Mouse (Mus musculus) forebrain, embryonic 10.5 days (tissue): ENCODE measurements around the gene Tcn2. TPM values are rescaled to one million over a fixed set of nuclear protein-coding genes. Genes with fewer than 3 reads are reported as not detected.

Experiments
- DNase-seq: peaks from one replicate; pipeline ENCODE4 v3.0.0-alpha.2; 2017; ENCODE audit warnings: low spot score; ENCODE audit errors: extremely low spot score
- H3K27ac ChIP-seq: fragments of 300-500 bp; sonication (generic); 2 replicates; pipeline ENCODE4 v1.5.1; 2016; ENCODE audit warnings: mild to moderate bottlenecking
- H3K27me3 ChIP-seq: fragments of 300-500 bp; sonication (generic); 2 replicates; pipeline ENCODE4 v1.6.1; 2016; ENCODE audit warnings: mild to moderate bottlenecking; ENCODE audit not compliant: poor library complexity, severe bottlenecking
- H3K36me3 ChIP-seq: fragments of 300-500 bp; sonication (generic); replicated peaks from 2 replicates; pipeline ENCODE4 v1.6.1; 2016; ENCODE audit warnings: mild to moderate bottlenecking, moderate library complexity
- H3K4me1 ChIP-seq: fragments of 300-500 bp; sonication (generic); 2 replicates; pipeline ENCODE4 v1.6.1; 2016
- H3K4me3 ChIP-seq: fragments of 300-500 bp; sonication (generic); 2 replicates; pipeline ENCODE4 v1.5.1; 2016; ENCODE audit warnings: mild to moderate bottlenecking, moderate library complexity
- H3K9me3 ChIP-seq: fragments of 300-500 bp; sonication (generic); 2 replicates; pipeline ENCODE4 v1.6.1; 2016; ENCODE audit warnings: mild to moderate bottlenecking, moderate library complexity
- WGBS: fragments of 180-500 bp; shearing (Covaris S2); methylation state at CpG from one replicate; pipeline ENCODE4 v1.1.7; 2016; 5-methylcytosine and 5-hydroxymethylcytosine counted together
- polyA plus RNA-seq: library from polyadenylated mRNA; unstranded; fragments of >200 nt; fragmentation: Nextera tagmentation; extraction: Ambion mirVana; gene quantifications from 2 replicates; pipeline ENCODE4 v1.2.1, GENCODE M21; 2016

The Tcn2 gene
- polyA plus RNA-seq: 19.4 and 21.1 TPM in 2 replicates

DNA sequence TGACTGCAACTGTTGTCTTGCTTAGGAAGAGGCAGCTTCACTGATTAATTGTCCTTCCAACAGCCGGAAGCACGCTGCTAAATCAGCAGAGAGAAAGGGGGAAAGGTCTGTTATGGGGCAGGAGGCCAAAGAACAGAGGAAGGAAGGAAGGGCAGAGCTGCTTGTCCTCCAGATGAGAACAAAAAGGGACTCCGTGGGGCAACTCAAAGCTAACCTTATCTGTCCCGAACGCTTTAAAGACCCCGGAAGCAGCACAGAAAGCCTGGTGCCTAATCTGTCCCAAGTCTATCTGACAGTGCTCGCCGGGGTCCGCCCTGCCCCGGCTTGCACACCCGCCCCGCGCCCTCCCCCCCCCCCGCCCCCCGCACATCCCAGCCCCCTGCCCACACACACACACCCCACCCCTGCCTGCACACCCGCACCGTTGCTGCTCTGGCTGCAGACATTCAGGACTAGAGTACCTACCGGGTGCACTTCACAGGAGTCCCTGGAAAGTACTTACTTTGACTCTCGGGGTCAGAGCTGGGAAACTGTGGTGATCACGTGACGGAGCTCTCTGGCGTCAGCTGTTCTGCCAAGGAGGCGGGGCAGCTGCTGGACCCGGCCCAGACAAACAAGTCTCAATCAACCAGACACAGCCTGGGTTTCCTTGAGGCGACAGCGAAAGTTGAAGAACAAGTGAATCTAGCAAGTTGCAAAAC, at the start of gene Tcn2:
TSS of gene Tcn2 (minus strand) at position 649 of the 701 bp plus-strand sequence.
- H3K4me1 ChIP-seq: peaks cover 20% of the 10 kb centered on the region
- H3K27ac ChIP-seq: peak within 1 kb of the TSS; percentile 83

DNA sequence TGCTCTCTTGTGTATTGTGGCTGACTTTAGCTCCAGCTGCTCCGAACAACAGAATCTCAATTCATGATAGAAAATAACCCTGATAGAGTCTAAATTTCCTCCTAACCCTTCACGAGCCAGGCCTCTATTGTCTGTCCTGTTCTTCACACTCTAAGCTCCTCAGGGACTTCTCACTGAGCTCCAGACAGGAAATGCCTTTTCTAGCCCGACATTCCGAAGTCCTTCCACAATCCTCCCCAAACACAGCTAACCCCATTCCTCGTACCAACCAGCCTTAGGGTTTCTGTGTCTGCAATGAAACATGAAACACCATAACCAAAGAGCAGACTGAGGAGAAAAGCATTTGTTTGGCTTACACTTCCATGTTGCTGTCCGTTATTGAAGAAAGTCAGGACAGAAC, 49.6 kb upstream of the Tcn2 start:
- 75% methylated on average over 6 of the region's 6 CpGs for WGBS
- Histone ChIP-seq H3K4me3 (no peak overlapping the region), H3K27ac (no peak overlapping the region), H3K36me3 (peaks cover 59% of the 10 kb centered on the region), H3K4me1 (peaks cover 26% of the 10 kb centered on the region), H3K27me3 (peaks cover 31% of the 10 kb centered on the region), H3K9me3 (no peaks in the 10 kb centered on the region)
- DNase-seq: no peak

More for the DNA sequence above, at the start of gene Tcn2:
- DNase-seq: peak; percentile 83
- Histone ChIP-seq H3K36me3 (no peaks in the 10 kb centered on the region), H3K27me3 (no peaks in the 10 kb centered on the region; the same call in 1 of the 2 replicates), H3K4me3 (peak within 1 kb of the TSS; percentile 71), H3K9me3 (no peaks in the 10 kb centered on the region)
- WGBS: under 1% methylated on average over 23 of the region's 26 CpGs

DNA sequence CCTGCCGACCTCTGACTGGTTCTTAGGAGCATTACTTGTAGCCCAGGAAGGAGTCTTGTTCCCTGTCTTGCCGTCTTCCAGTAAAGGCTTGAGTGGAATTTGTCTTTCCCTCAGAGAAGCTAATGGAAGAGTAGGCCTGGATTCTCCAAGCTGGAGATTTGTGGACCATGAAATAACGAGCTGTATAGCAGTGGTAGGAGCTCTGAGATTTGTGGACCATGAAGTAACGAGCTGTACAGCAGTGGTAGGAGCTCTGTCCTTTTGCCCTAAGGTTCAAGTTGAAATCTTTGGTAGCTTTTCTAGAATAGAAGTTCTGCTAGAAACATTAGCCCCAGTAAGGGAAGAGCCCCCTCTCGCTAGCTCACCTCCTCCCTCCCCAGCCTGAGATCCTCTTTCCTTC, 46.5 kb upstream of the Tcn2 start:
- peaks cover 13% of the 10 kb centered on the region for H3K27me3 ChIP-seq
- H3K4me3 ChIP-seq: no peak overlapping the region
- no peak overlapping the region for H3K27ac ChIP-seq
- H3K36me3 ChIP-seq: peaks cover 90% of the 10 kb centered on the region
- peaks cover 16% of the 10 kb centered on the region for H3K4me1 ChIP-seq
- H3K9me3 ChIP-seq: no peaks in the 10 kb centered on the region
- WGBS: 89% methylated on average over 5 of the region's 5 CpGs
- no peak for DNase-seq

DNA sequence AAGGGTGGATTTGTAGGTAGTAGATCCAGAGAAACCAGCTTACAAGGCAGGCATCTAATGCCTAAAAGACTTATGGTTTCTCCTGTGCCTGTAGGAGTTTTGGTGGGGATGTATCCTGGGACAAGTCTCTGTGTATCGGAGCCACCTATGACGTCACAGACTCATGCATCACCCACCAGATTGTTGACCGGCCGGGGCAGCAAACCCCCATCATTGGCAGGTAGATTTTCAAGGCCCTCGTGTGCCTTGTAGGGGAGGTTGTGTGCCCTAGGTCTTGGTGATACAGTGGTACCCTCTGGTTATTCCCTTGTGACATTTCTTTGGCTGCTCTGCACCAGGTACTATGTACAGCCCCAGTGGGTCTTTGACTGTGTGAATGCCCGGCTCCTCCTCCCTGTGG, 44.7 kb upstream of the Tcn2 start, which contains the start of gene 4930556J24Rik:
TSS of gene 4930556J24Rik (minus strand) at position 101 of the 400 bp plus-strand sequence.
- no peaks in the 10 kb centered on the region for H3K9me3 ChIP-seq
- 95% methylated on average over 6 of the region's 6 CpGs for WGBS

DNA sequence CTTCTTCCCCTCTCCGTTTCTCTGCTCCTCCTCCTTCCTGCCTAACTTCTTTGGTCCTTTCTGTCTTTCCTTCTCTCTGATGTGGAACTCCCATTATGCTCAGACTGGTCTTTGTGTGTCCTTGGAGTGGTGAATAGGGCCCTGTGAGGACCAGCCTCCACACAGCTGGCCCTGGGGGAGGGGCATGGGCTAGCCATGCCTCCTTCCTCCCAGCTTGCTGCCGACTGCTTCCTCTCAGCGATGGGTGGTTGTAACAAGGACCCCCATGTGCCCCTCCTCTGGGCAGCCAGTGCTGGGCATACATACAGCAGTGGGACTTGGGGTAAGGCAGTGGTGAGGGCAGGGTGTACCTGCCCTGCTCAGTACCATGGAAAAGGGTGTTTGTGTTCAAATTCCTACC, 42.4 kb upstream of the Tcn2 start:
- Histone ChIP-seq H3K27me3 (no peaks in the 10 kb centered on the region), H3K9me3 (no peaks in the 10 kb centered on the region), H3K27ac (no peak overlapping the region), H3K4me1 (peaks cover 5% of the 10 kb centered on the region; the same call in 1 of the 2 replicates), H3K4me3 (no peak overlapping the region), H3K36me3 (peaks cover 100% of the 10 kb centered on the region)
- WGBS: 69% methylated on average over 3 of the region's 3 CpGs
- DNase-seq: no peak

More for the DNA sequence above, 44.7 kb upstream of the Tcn2 start, which contains the start of gene 4930556J24Rik:
- no peak for DNase-seq
- Histone ChIP-seq H3K36me3 (peaks cover 100% of the 10 kb centered on the region), H3K27me3 (no peaks in the 10 kb centered on the region), H3K27ac (no peak within 1 kb of the TSS), H3K4me3 (no peak within 1 kb of the TSS), H3K4me1 (peaks cover 5% of the 10 kb centered on the region; the same call in 1 of the 2 replicates)

DNA sequence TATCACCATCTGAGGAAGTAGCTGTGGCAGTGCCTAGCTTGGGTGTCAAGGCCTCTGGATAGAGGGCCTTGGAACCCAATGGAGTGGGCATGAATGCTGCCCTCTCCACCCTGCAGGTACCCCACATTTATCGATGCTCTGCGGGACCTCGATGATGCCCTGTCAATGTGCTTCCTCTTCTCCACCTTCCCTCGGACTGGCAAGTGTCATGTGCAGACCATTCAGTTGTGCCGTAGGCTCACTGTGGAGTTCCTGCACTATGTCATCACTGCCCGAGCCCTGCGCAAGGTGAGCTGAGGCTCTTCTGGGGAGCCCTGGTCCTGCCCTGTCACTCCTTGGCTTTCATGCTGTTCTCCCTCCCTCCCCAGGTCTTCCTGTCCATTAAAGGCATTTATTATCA, 41.1 kb upstream of the Tcn2 start:
- Histone ChIP-seq H3K27ac (no peak overlapping the region), H3K36me3 (peaks cover 100% of the 10 kb centered on the region), H3K9me3 (no peaks in the 10 kb centered on the region), H3K4me1 (peaks cover 5% of the 10 kb centered on the region; the same call in 1 of the 2 replicates), H3K4me3 (no peak overlapping the region), H3K27me3 (no peaks in the 10 kb centered on the region)
- DNase-seq: no peak
- 97% methylated on average over 7 of the region's 7 CpGs for WGBS

DNA sequence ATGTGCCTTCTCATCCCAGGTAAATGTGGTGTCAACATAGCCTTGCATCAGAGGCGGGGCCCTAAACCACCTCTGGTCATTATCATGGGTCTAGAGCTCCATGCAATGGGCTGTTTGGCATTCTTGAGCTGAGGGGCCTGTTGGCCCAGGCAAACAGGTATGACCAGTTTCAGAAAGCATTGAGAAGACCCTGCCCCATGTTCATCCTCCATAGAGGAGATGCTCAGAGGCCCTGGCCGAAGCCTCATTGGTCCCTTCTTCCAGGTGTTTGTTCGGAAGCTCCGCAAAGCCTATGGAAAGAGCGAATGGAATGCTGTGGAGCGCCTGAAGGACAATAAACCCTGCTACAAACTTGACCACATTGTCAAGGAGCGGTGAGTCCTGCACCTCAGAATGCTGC, 38.4 kb upstream of the Tcn2 start:
- peaks cover 92% of the 10 kb centered on the region for H3K36me3 ChIP-seq

DNA sequence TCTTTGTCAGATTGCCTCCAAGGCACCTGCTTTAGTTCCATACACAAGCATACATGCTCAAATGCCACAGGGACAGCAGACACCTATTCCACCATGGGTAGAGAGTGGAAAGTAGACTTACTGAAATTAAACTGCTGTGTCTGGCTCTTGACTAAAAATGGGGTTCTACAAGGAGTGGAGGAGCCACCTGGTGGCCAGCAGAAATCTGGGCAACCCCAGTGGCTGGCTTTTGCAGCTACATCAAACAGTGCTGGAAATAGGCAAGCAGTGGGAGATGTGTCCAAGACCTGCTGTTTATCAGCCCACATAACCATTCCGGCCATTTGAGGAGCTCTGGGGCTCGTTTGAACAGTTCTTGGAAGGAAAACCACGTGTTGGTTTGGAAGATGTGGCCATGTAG, 37.9 kb upstream of the Tcn2 start:
- Histone ChIP-seq H3K27me3 (no peaks in the 10 kb centered on the region), H3K36me3 (peaks cover 87% of the 10 kb centered on the region), H3K4me3 (no peak overlapping the region), H3K4me1 (peaks cover 19% of the 10 kb centered on the region), H3K9me3 (no peaks in the 10 kb centered on the region), H3K27ac (no peak overlapping the region)
- WGBS: 86% methylated on average over 3 of the region's 3 CpGs
- no peak for DNase-seq

More for the DNA sequence above, 38.4 kb upstream of the Tcn2 start:
- WGBS: 94% methylated on average over 7 of the region's 7 CpGs
- DNase-seq: no peak
- H3K4me1 ChIP-seq: peaks cover 14% of the 10 kb centered on the region
- H3K9me3 ChIP-seq: no peaks in the 10 kb centered on the region
- H3K4me3 ChIP-seq: no peak overlapping the region
- H3K27ac ChIP-seq: no peak overlapping the region
- H3K27me3 ChIP-seq: no peaks in the 10 kb centered on the region

DNA sequence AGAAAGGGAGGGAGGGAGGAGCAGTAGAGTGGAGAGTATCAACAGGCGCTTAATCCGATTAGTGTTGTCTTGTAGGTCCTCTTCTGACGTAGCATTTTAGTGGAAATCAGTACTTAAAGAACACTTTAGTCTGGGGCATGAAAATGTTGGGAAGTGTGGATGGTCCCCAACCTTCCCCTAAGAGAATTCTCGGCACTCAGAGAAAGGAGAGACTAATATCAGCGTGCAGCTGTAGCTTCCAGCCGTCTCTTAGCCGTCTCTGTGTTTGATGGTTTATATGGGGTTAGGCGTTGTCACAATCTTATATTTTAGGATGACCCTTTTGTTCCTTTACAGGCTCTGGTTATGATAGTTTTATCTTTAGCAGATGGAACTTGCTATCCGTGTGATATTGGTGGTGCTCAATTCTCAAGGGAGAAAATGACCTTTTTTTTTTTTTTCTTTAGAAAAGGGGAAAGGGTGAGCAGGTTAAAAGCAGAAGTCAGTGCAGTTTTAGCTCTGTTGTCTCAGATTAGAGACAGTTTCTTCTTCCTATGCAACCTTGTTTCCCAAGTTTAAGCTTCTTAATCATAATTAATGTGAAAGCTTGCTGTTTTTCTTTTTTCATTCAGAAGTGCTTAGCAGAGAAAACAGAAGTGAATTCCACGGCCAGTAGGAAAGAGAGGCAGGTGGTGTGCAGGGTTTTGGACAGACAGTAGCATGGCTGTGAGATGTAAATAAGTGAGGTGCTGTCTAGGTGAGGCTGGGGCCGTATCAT, 32.6 kb upstream of the Tcn2 start:
- peaks cover 19% of the 10 kb centered on the region for H3K4me1 ChIP-seq
- no peaks in the 10 kb centered on the region for H3K9me3 ChIP-seq
- no peaks in the 10 kb centered on the region for H3K27me3 ChIP-seq
- peaks cover 34% of the 10 kb centered on the region for H3K36me3 ChIP-seq
- DNase-seq: no peak
- peak overlapping the region; percentile 94 for H3K27ac ChIP-seq
- WGBS: 17% methylated on average over 11 of the region's 11 CpGs
- H3K4me3 ChIP-seq: peak overlapping the region; percentile 71

DNA sequence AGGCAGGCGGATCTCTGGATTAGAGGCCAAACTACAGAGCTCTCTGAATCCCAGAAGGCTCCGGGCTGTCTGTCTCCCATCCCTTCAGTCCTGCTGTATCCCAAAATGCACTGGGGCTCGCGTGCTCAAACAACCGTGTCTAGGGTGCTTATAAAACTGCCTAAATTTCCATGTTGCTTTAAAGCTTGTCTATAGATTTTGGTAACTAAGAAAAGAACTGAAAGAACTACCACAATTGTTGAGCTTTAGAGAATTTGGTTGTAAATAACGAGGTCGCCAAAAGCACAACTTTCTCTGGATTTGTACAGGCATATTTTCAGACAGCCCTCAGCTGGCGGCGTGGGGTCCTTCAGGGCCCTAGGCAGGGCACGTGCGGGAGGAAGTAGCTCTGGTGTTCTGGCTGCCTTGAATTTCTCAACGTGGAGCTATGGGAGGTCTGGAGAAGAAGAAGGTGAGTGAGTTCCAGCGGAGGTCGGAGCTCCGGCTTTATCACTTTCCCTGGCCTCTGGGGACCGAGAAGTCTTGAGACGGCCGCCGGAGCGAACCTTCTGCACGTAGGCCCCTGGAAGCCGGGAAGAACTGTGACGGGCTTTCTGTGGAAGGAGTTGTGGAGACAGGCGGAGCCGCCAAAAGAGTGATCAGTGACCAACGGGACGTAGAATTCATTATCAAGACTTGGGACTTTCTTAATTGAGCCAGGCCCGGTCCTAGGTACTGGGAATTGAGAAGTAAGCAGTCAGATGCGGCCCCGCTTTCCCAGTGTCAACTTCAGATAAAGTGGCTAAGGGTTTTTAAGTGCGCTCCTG, 31.9 kb upstream of the Tcn2 start, which contains the start of gene Pes1:
TSS of gene Pes1 (plus strand) at position 366 of the 806 bp plus-strand sequence.
- Histone ChIP-seq H3K4me1 (peaks cover 19% of the 10 kb centered on the region), H3K4me3 (peak within 1 kb of the TSS; percentile 71), H3K9me3 (no peaks in the 10 kb centered on the region), H3K27me3 (no peaks in the 10 kb centered on the region), H3K27ac (peak within 1 kb of the TSS; percentile 94), H3K36me3 (peaks cover 26% of the 10 kb centered on the region)
- peak; percentile 79 for DNase-seq
- 1% methylated on average over 31 of the region's 31 CpGs for WGBS

DNA sequence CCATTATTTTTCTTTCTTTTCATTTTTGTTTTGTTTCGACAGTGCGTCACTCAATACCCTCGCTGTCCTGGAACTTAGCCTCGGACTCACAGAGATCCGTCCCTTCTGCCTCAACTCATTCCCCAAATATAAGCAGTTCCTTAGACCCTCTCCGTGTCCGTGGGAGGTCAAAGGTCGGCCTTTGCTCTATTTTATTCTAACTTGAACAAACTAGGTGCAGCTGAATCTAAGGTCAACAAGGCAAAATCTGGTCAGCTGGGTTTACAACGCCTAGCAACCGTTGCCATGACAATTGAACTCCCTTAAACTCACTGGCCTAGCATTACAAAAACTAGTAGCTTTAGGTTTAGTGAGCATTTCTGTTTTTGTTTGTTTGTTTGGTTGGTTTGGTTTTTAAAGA, 31.2 kb upstream of the Tcn2 start:
- Histone ChIP-seq H3K4me3 (peak overlapping the region; percentile 71), H3K36me3 (peaks cover 20% of the 10 kb centered on the region), H3K9me3 (no peaks in the 10 kb centered on the region), H3K27me3 (no peaks in the 10 kb centered on the region), H3K4me1 (peaks cover 19% of the 10 kb centered on the region), H3K27ac (peak overlapping the region; percentile 94)
- no peak for DNase-seq
- 81% methylated on average over 10 of the region's 10 CpGs for WGBS

DNA sequence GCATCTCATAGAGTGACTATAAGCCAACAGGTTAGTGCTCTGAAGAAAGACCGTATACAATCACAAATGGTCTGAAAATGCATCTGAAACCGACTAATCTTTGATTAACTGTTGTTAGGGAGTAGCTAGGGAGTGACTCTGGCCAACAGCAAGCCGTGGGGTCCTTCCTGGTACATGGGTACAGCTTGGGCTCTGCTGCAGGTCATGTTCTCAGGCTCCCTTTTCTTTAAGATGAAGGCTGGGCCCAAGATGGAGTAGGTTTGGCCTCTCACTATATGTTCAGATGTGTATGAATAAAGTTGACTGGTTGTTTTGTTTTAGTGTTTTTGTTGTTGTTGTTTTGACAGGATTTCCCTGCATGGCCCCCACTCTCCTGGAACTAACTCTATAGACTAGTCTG, 29.8 kb upstream of the Tcn2 start:
- Histone ChIP-seq H3K4me3 (no peak overlapping the region), H3K27me3 (no peaks in the 10 kb centered on the region), H3K36me3 (peaks cover 7% of the 10 kb centered on the region), H3K27ac (no peak overlapping the region), H3K4me1 (peaks cover 19% of the 10 kb centered on the region), H3K9me3 (no peaks in the 10 kb centered on the region)
- DNase-seq: no peak
- WGBS: 75% methylated on average over 3 of the region's 3 CpGs
